Mouse (Mus musculus): ENCODE data around the gene Crybb3. TPM values are rescaled to one million over a fixed set of nuclear protein-coding genes. Genes with fewer than 3 reads are reported as not detected.

Crybb3 gene
- polyA plus RNA-seq, 1 experiment from 2014 or later: not detected

- Histone ChIP-seq H3K4me1 (ENCODE audit: control insufficient read depth, insufficient read depth, low read length) (no peaks in the 10 kb centered on the region), H3K27me3 (ENCODE audit: control insufficient read depth, insufficient read depth, low read length) (no peaks in the 10 kb centered on the region), H3K9ac (ENCODE audit: low read length) (no peak overlapping the region), H3K27ac (ENCODE audit: low read depth, low read length) (no peak overlapping the region), H3K9me3 (ENCODE audit: control insufficient read depth, low read length) (no peaks in the 10 kb centered on the region), H3K4me2 (ENCODE audit: low read depth) (no peak overlapping the region), H3K36me3 (ENCODE audit: control insufficient read depth, insufficient read depth, low read length) (no peaks in the 10 kb centered on the region), H3K4me3 (ENCODE audit: low read depth, low read length) (no peak overlapping the region)
- no peak for ATAC-seq (ENCODE audit: insufficient read depth, low FRiP score, low TSS enrichment)
- no peak for DNase-seq (ENCODE audit: low spot score)
- WGBS: 68% methylated on average over 2 of the region's 2 CpGs
Measured at GRCm38 (mm10) chr5:113085931-113086330, 4.5 kb upstream of the Crybb3 start.

DNA sequence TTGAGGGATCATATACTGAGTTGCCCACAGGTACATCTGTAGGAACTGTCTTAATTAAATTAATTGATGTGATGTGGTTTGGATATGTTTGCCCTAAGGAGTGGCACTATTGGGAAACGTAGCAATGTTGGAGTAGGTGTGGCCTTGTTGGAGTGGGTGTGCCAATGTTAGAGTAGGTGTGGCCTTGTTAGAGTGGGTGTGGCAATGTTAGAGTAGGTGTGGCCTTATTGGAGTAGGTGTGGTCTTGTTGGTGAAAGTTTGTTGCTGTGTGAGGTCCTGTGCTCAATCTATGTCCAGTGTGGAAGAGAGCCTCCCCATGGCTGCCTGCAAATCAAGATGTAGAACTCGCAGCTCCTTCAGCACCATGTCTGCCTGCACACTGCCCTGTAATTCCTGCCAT, 2.9 kb upstream of the Crybb3 start:
- Histone ChIP-seq H3K4me1 (ENCODE audit: control insufficient read depth, insufficient read depth, low read length) (no peaks in the 10 kb centered on the region), H3K27me3 (ENCODE audit: control insufficient read depth, insufficient read depth, low read length) (no peaks in the 10 kb centered on the region), H3K9me3 (ENCODE audit: control insufficient read depth, low read length) (no peaks in the 10 kb centered on the region), H3K27ac (ENCODE audit: low read depth, low read length) (no peak overlapping the region), H3K4me2 (ENCODE audit: low read depth) (no peak overlapping the region), H3K36me3 (ENCODE audit: control insufficient read depth, insufficient read depth, low read length) (no peaks in the 10 kb centered on the region), H3K4me3 (ENCODE audit: low read depth, low read length) (no peak overlapping the region), H3K9ac (ENCODE audit: low read length) (no peak overlapping the region)
- DNase-seq (ENCODE audit: low spot score) (no peak), ATAC-seq (ENCODE audit: insufficient read depth, low FRiP score, low TSS enrichment) (no peak)
- 89% methylated on average over 2 of the region's 2 CpGs for WGBS

- Histone ChIP-seq H3K27me3 (ENCODE audit: control insufficient read depth, insufficient read depth, low read length) (no peaks in the 10 kb centered on the region), H3K9me3 (ENCODE audit: control insufficient read depth, low read length) (no peaks in the 10 kb centered on the region), H3K9ac (ENCODE audit: low read length) (no peak overlapping the region), H3K36me3 (ENCODE audit: control insufficient read depth, insufficient read depth, low read length) (no peaks in the 10 kb centered on the region), H3K4me3 (ENCODE audit: low read depth, low read length) (no peak overlapping the region), H3K4me2 (ENCODE audit: low read depth) (no peak overlapping the region), H3K27ac (ENCODE audit: low read depth, low read length) (no peak overlapping the region), H3K4me1 (ENCODE audit: control insufficient read depth, insufficient read depth, low read length) (no peaks in the 10 kb centered on the region)
- DNase-seq (ENCODE audit: low spot score) (no peak), ATAC-seq (ENCODE audit: insufficient read depth, low FRiP score, low TSS enrichment) (no peak)
- WGBS: 73% methylated on average over 19 of the region's 19 CpGs
Measured at GRCm38 (mm10) chr5:113082356-113083168, 1.2 kb upstream of the Crybb3 start.

GRCm38 (mm10) chr5:113081020-113081419, 364 bp downstream of the Crybb3 start:
- H3K27me3 ChIP-seq (ENCODE audit: control insufficient read depth, insufficient read depth, low read length): no peaks in the 10 kb centered on the region
- 94% methylated on average over 9 of the region's 9 CpGs for WGBS
- no peak overlapping the region for H3K4me2 ChIP-seq (ENCODE audit: low read depth)
- no peak overlapping the region for H3K9ac ChIP-seq (ENCODE audit: low read length)
- H3K27ac ChIP-seq (ENCODE audit: low read depth, low read length): no peak overlapping the region
- H3K9me3 ChIP-seq (ENCODE audit: control insufficient read depth, low read length): no peaks in the 10 kb centered on the region
- DNase-seq (ENCODE audit: low spot score) (no peak), ATAC-seq (ENCODE audit: insufficient read depth, low FRiP score, low TSS enrichment) (no peak)
- H3K4me3 ChIP-seq (ENCODE audit: low read depth, low read length): no peak overlapping the region
- no peaks in the 10 kb centered on the region for H3K36me3 ChIP-seq (ENCODE audit: control insufficient read depth, insufficient read depth, low read length)
- no peaks in the 10 kb centered on the region for H3K4me1 ChIP-seq (ENCODE audit: control insufficient read depth, insufficient read depth, low read length)

GRCm38 (mm10) chr5:113079783-113080182, 1.6 kb downstream of the Crybb3 start:
- no peak overlapping the region for H3K4me3 ChIP-seq (ENCODE audit: low read depth, low read length)
- 22% methylated on average over 21 of the region's 21 CpGs for WGBS
- no peak overlapping the region for H3K27ac ChIP-seq (ENCODE audit: low read depth, low read length)
- no peaks in the 10 kb centered on the region for H3K36me3 ChIP-seq (ENCODE audit: control insufficient read depth, insufficient read depth, low read length)
- ATAC-seq (ENCODE audit: insufficient read depth, low FRiP score, low TSS enrichment) (no peak), DNase-seq (ENCODE audit: low spot score) (peak; percentile 54)
- H3K9me3 ChIP-seq (ENCODE audit: control insufficient read depth, low read length): no peaks in the 10 kb centered on the region
- H3K4me2 ChIP-seq (ENCODE audit: low read depth): 0 out of 2 replicates have a peak overlapping the region, but pooled peaks have one; percentile 10
- no peak overlapping the region for H3K9ac ChIP-seq (ENCODE audit: low read length)
- no peaks in the 10 kb centered on the region for H3K4me1 ChIP-seq (ENCODE audit: control insufficient read depth, insufficient read depth, low read length)
- H3K27me3 ChIP-seq (ENCODE audit: control insufficient read depth, insufficient read depth, low read length): no peaks in the 10 kb centered on the region

- ATAC-seq (ENCODE audit: insufficient read depth, low FRiP score, low TSS enrichment) (no peak), DNase-seq (ENCODE audit: low spot score) (no peak)
- no peak overlapping the region for H3K4me3 ChIP-seq (ENCODE audit: low read depth, low read length)
- no peaks in the 10 kb centered on the region for H3K36me3 ChIP-seq (ENCODE audit: control insufficient read depth, insufficient read depth, low read length)
- H3K27me3 ChIP-seq (ENCODE audit: control insufficient read depth, insufficient read depth, low read length): no peaks in the 10 kb centered on the region
- H3K27ac ChIP-seq (ENCODE audit: low read depth, low read length): no peak overlapping the region
- no peak overlapping the region for H3K4me2 ChIP-seq (ENCODE audit: low read depth)
- no peaks in the 10 kb centered on the region for H3K4me1 ChIP-seq (ENCODE audit: control insufficient read depth, insufficient read depth, low read length)
- H3K9me3 ChIP-seq (ENCODE audit: control insufficient read depth, low read length): no peaks in the 10 kb centered on the region
- 67% methylated on average over 5 of the region's 5 CpGs for WGBS
- no peak overlapping the region for H3K9ac ChIP-seq (ENCODE audit: low read length)
Measured at GRCm38 (mm10) chr5:113078686-113079085, 2.7 kb downstream of the Crybb3 start.

DNA sequence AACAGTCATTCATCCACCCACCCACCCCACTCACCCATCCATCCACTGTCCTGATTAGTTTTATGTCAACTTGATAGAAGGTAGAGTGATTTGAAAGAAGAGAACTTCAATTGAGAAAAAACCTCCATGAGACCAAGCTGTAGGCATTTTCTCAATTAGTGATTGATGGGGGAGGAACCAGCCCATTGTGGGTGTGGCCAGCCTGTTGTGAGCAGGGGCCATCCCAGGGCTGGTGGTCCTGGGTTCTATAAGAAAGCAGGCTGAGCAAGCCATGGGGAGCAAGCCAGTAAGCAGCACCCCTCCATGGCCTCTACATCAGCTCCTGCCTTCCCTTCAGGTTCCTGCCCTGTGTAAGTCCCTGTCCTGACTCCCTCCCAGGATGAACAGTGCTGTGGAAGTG, 11.4 kb downstream of the Crybb3 start, which contains the start of gene Crybb2:
Gene Crybb2, minus strand, starts transcription at position 101 of the 400 bp plus-strand sequence.
- Histone ChIP-seq H3K4me3 (ENCODE audit: low read depth, low read length) (no peak within 1 kb of the TSS), H3K4me1 (ENCODE audit: control insufficient read depth, insufficient read depth, low read length) (no peaks in the 10 kb centered on the region), H3K27ac (ENCODE audit: low read depth, low read length) (no peak within 1 kb of the TSS), H3K9ac (ENCODE audit: low read length) (no peak within 1 kb of the TSS), H3K4me2 (ENCODE audit: low read depth) (no peak within 1 kb of the TSS), H3K36me3 (ENCODE audit: control insufficient read depth, insufficient read depth, low read length) (no peaks in the 10 kb centered on the region), H3K9me3 (ENCODE audit: control insufficient read depth, low read length) (no peaks in the 10 kb centered on the region), H3K27me3 (ENCODE audit: control insufficient read depth, insufficient read depth, low read length) (no peaks in the 10 kb centered on the region)
- ATAC-seq (ENCODE audit: insufficient read depth, low FRiP score, low TSS enrichment) (no peak), DNase-seq (ENCODE audit: low spot score) (no peak)

DNA sequence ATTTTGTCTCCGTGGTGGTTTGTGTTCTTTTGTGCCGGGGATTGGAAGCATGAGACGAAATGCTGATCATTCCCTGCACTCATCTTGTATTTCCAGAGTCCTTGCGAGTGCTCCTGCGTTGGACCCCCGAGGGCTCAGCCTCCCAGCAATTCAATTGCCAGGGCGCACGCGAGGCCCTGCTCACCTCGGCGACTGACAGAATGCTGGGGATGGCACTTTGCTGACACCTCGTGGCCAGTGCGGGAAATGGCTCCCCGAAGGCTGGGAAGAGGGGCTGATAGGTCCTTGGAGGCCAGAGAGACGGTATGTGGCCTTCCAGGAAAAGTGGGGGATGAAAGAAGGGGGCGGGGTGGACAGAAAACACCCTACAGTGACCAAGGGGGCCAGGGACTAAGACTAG, 27.1 kb downstream of the Crybb3 start:
- Histone ChIP-seq H3K4me3 (ENCODE audit: low read depth, low read length) (no peak overlapping the region), H3K4me1 (ENCODE audit: control insufficient read depth, insufficient read depth, low read length) (no peaks in the 10 kb centered on the region), H3K4me2 (ENCODE audit: low read depth) (no peak overlapping the region), H3K36me3 (ENCODE audit: control insufficient read depth, insufficient read depth, low read length) (no peaks in the 10 kb centered on the region), H3K27me3 (ENCODE audit: control insufficient read depth, insufficient read depth, low read length) (no peaks in the 10 kb centered on the region), H3K9me3 (ENCODE audit: control insufficient read depth, low read length) (no peaks in the 10 kb centered on the region), H3K9ac (ENCODE audit: low read length) (no peak overlapping the region), H3K27ac (ENCODE audit: low read depth, low read length) (no peak overlapping the region)
- ATAC-seq (ENCODE audit: insufficient read depth, low FRiP score, low TSS enrichment) (no peak), DNase-seq (ENCODE audit: low spot score) (peak; percentile 88)
- 6% methylated on average over 16 of the region's 16 CpGs for WGBS

- H3K27me3 ChIP-seq (ENCODE audit: control insufficient read depth, insufficient read depth, low read length): no peaks in the 10 kb centered on the region
- H3K27ac ChIP-seq (ENCODE audit: low read depth, low read length): no peak overlapping the region
- no peaks in the 10 kb centered on the region for H3K4me1 ChIP-seq (ENCODE audit: control insufficient read depth, insufficient read depth, low read length)
- no peaks in the 10 kb centered on the region for H3K9me3 ChIP-seq (ENCODE audit: control insufficient read depth, low read length)
- no peaks in the 10 kb centered on the region for H3K36me3 ChIP-seq (ENCODE audit: control insufficient read depth, insufficient read depth, low read length)
- DNase-seq (ENCODE audit: low spot score): no peak
- ATAC-seq (ENCODE audit: insufficient read depth, low FRiP score, low TSS enrichment): no peak
- no peak overlapping the region for H3K4me3 ChIP-seq (ENCODE audit: low read depth, low read length)
- H3K4me2 ChIP-seq (ENCODE audit: low read depth): no peak overlapping the region
- WGBS: 65% methylated on average over 7 of the region's 7 CpGs
- no peak overlapping the region for H3K9ac ChIP-seq (ENCODE audit: low read length)
Measured at GRCm38 (mm10) chr5:113050581-113051185, 30.7 kb downstream of the Crybb3 start.
